Mouse (Mus musculus): ENCODE measurements around the gene Stk38. TPM values are rescaled to one million over a fixed set of nuclear protein-coding genes. Genes with fewer than 3 reads are reported as not detected.

The Stk38 gene
- polyA plus RNA-seq, 1 experiment from 2014 or later: 51.0 TPM

DNA sequence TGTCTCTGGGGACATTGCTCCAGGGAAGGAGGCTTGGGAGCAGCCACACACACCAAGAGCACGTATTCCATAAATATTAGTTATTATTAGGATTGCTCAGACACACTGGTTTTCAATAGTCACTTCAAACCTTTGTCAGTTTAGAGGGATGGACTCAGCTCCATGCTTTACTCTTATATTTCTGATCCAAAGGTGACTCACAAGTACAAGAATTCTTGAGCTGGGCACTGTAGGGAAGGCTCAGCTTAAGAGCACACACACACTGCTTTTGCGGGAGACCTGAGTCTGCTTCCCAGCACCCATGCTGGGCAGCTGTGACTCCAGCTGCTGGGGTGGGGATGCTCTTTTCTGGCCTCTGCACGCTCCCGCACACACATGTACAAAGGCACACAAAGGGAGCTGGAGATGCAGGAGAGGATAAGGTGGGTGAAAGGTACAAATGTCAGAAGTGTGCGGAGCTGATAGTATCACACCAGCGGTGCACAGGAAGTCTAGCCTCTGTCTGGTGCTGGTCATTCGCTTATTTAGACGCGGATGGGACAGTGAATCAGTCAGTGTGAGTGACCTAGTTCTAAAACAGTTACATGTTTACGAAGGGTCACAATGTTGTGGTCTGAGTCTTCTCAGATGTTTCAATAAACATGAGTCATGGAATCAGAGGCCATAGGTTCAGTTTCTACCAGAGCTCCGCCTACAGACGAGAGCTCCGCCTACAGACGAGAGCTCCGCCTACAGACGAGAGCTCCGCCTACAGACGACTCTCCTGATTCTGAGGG lies 76.2 kb downstream of the Stk38 start:
- no peak for ATAC-seq (ENCODE audit: low read depth)

DNA sequence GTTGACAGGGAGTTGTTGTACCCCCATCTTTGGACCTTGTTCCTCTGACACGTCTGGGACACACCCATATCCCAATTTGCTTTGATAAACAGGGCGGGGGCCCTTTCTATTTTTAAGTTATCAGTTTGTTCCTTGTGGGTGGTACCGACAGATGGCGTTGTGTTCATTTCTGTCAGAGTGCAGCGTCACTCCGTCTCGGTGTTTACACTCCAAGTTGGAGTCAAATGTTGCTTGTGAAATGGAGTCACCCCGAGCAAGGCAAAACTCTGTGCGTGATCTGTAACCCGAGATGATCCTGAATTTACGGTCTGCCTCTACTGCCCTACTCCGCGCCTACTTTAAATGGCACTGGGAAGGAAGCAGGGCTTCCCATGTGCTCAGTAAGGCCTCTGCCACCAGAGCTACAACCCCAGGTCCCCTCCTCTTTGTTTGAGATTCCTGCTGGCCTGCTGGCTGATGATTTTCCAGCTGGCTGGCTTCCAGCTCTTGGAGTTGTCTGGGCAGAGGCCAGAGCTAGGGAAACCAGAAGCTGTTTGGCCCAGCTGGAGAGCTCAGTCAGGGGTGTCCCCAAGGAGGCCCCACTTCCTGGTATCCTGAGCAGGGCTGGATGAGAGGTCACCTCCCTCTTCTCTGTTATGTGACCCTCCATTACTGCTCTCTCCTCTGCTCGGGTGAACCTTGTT lies 77.3 kb downstream of the Stk38 start:
- Histone ChIP-seq H3K4me1 (ENCODE audit: control insufficient read depth, low read depth, low read length) (peaks cover 40% of the 10 kb centered on the region), H3K36me3 (ENCODE audit: control insufficient read depth, insufficient read depth) (no peaks in the 10 kb centered on the region), H3K9ac (ENCODE audit: low read depth, low read length) (peak overlapping the region; percentile 73), H3K27ac (ENCODE audit: low read length) (peak overlapping the region; percentile 96), H3K9me3 (replicated peaks; ENCODE audit: control insufficient read depth, low read length) (no peaks in the 10 kb centered on the region), H3K4me2 (ENCODE audit: low read depth, low read length) (peak overlapping the region; percentile 52), H3K4me3 (ENCODE audit: low read depth, low read length) (peak overlapping the region; percentile 35), H3K27me3 (ENCODE audit: control insufficient read depth, insufficient read depth, low read depth, low read length) (no peaks in the 10 kb centered on the region)
- peak; percentile 84 for ATAC-seq (ENCODE audit: low read depth)
- 9% methylated on average over 14 of the region's 14 CpGs for WGBS (ENCODE audit: insufficient replicate concordance)

More for the DNA sequence above, 76.2 kb downstream of the Stk38 start:
- no peaks in the 10 kb centered on the region for H3K9me3 ChIP-seq (replicated peaks; ENCODE audit: control insufficient read depth, low read length)
- H3K4me1 ChIP-seq (ENCODE audit: control insufficient read depth, low read depth, low read length): peaks cover 48% of the 10 kb centered on the region
- H3K4me3 ChIP-seq (ENCODE audit: low read depth, low read length): no peak overlapping the region
- no peaks in the 10 kb centered on the region for H3K27me3 ChIP-seq (ENCODE audit: control insufficient read depth, insufficient read depth, low read depth, low read length)
- H3K4me2 ChIP-seq (ENCODE audit: low read depth, low read length): no peak overlapping the region
- WGBS (ENCODE audit: insufficient replicate concordance): 82% methylated on average over 18 of the region's 18 CpGs
- 0 out of 2 replicates have a peak overlapping the region, but pooled peaks have one; percentile 3 for H3K9ac ChIP-seq (ENCODE audit: low read depth, low read length)
- H3K27ac ChIP-seq (ENCODE audit: low read length): peak overlapping the region; percentile 96
- H3K36me3 ChIP-seq (ENCODE audit: control insufficient read depth, insufficient read depth): no peaks in the 10 kb centered on the region

DNA sequence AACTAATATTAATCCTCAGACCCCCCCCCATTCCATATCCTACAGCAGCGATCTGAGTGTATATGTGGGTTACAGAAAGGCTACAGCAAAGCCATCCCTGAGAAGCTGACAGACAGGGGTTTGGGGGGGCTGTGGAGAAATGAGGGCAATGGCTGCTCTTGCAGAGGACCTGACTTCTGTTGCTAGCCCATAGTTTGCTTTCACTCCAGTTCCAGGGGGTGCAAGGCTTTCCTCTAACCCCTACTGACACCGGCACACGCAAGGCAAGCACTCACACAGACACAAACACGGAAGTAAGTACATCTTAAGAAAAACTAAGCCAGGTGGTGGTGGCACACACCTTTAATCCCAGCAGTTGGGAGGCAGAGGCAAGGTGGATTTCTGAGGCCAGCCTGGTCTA lies 78.4 kb downstream of the Stk38 start:
- no peaks in the 10 kb centered on the region for H3K36me3 ChIP-seq (ENCODE audit: control insufficient read depth, insufficient read depth)
- no peak for ATAC-seq (ENCODE audit: low read depth)
- peak overlapping the region; percentile 33 for H3K9ac ChIP-seq (ENCODE audit: low read depth, low read length)
- H3K4me1 ChIP-seq (ENCODE audit: control insufficient read depth, low read depth, low read length): peaks cover 40% of the 10 kb centered on the region
- H3K9me3 ChIP-seq (replicated peaks; ENCODE audit: control insufficient read depth, low read length): no peaks in the 10 kb centered on the region
- no peaks in the 10 kb centered on the region for H3K27me3 ChIP-seq (ENCODE audit: control insufficient read depth, insufficient read depth, low read depth, low read length)
- no peak overlapping the region for H3K4me2 ChIP-seq (ENCODE audit: low read depth, low read length)
- 81% methylated on average over 4 of the region's 4 CpGs for WGBS (ENCODE audit: insufficient replicate concordance)
- H3K4me3 ChIP-seq (ENCODE audit: low read depth, low read length): no peak overlapping the region
- H3K27ac ChIP-seq (ENCODE audit: low read length): peak overlapping the region; percentile 96

DNA sequence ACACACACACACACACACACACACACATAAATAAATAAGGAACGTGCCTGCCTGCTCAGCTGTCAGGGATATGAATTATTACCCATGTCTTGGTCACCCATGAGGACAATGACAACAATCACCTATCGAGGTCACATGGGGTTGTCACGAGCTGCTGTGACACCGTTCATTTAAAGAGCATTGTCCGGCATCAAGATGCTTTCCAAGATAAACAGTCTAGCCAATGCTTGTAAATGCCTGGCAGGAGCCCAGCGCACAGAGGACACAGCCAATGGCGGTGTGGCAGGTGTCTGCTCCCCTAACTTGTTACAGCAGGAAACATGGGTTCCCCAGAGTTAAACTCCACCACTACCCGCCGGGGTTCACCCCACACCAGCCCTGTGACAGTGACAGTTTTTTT lies 79.8 kb downstream of the Stk38 start:
- no peaks in the 10 kb centered on the region for H3K27me3 ChIP-seq (ENCODE audit: control insufficient read depth, insufficient read depth, low read depth, low read length)
- 0 out of 2 replicates have a peak overlapping the region, but pooled peaks have one; percentile 12 for H3K27ac ChIP-seq (ENCODE audit: low read length)
- no peaks in the 10 kb centered on the region for H3K36me3 ChIP-seq (ENCODE audit: control insufficient read depth, insufficient read depth)
- no peaks in the 10 kb centered on the region for H3K9me3 ChIP-seq (replicated peaks; ENCODE audit: control insufficient read depth, low read length)
- no peak overlapping the region for H3K4me2 ChIP-seq (ENCODE audit: low read depth, low read length)
- no peak for ATAC-seq (ENCODE audit: low read depth)
- H3K4me3 ChIP-seq (ENCODE audit: low read depth, low read length): no peak overlapping the region
- 66% methylated on average over 9 of the region's 9 CpGs for WGBS (ENCODE audit: insufficient replicate concordance)
- H3K4me1 ChIP-seq (ENCODE audit: control insufficient read depth, low read depth, low read length): peaks cover 40% of the 10 kb centered on the region
- no peak overlapping the region for H3K9ac ChIP-seq (ENCODE audit: low read depth, low read length)

DNA sequence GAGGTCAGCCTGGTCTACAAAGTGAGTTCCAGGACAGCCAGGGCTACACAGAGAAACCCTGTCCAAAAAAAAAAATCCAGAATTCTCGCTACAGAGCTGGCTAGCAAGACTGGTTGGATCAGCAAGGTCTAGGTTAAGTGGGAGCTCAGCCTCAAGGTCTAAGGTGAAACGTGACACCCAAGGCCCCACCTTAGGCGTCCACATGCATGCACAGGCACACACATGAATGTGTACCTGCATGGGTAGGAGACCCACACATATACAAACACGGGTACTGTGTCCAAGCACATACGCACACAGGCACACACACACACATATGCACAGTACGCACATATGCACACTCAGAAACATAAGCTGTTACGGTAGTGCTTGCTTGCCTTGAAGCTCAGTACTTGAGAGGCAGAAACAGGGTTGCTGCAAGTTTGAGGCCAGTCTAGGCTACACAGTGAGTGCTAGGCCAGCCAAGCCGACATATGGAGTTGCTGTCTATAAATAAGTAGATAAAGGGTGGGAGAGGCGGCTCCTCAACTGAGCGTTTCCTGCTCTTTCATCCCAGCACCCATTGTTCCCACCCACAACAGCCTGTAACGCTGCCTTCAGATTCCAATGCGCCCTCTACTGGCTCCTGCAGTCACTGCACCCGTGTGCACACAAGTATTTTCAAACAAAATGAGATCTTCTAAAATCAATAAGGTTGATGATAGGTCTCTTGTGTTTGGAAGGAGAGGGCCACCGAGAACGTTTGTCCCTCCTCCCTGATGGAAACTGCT lies 80.7 kb downstream of the Stk38 start:
- no peak overlapping the region for H3K4me3 ChIP-seq (ENCODE audit: low read depth, low read length)
- WGBS (ENCODE audit: insufficient replicate concordance): 36% methylated on average over 15 of the region's 15 CpGs
- no peak for ATAC-seq (ENCODE audit: low read depth)
- H3K4me1 ChIP-seq (ENCODE audit: control insufficient read depth, low read depth, low read length): peaks cover 40% of the 10 kb centered on the region
- no peaks in the 10 kb centered on the region for H3K36me3 ChIP-seq (ENCODE audit: control insufficient read depth, insufficient read depth)
- H3K27ac ChIP-seq (ENCODE audit: low read length): peak overlapping the region; percentile 65
- H3K9ac ChIP-seq (ENCODE audit: low read depth, low read length): no peak overlapping the region
- no peaks in the 10 kb centered on the region for H3K9me3 ChIP-seq (replicated peaks; ENCODE audit: control insufficient read depth, low read length)
- no peaks in the 10 kb centered on the region for H3K27me3 ChIP-seq (ENCODE audit: control insufficient read depth, insufficient read depth, low read depth, low read length)
- no peak overlapping the region for H3K4me2 ChIP-seq (ENCODE audit: low read depth, low read length)

DNA sequence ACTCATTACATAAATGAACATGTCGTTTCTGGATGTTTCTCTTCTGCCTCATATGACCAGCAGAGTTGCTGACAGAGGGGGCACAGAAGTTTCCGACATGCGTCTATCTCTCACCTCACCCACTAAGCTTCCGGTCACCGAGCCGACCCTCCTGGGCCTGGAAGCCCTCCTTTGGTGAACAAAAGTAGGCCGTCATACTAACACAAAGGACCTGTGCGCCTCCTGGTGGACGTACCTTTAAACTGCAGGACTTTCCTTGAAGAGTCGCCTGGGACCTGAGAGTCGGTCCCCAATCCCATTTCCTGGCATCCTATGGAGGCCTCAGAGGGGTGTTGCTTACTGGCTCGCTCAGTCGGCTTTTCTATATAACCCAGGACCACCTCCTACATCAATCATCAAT lies 81.4 kb downstream of the Stk38 start:
- H3K4me1 ChIP-seq (ENCODE audit: control insufficient read depth, low read depth, low read length): peaks cover 35% of the 10 kb centered on the region

DNA sequence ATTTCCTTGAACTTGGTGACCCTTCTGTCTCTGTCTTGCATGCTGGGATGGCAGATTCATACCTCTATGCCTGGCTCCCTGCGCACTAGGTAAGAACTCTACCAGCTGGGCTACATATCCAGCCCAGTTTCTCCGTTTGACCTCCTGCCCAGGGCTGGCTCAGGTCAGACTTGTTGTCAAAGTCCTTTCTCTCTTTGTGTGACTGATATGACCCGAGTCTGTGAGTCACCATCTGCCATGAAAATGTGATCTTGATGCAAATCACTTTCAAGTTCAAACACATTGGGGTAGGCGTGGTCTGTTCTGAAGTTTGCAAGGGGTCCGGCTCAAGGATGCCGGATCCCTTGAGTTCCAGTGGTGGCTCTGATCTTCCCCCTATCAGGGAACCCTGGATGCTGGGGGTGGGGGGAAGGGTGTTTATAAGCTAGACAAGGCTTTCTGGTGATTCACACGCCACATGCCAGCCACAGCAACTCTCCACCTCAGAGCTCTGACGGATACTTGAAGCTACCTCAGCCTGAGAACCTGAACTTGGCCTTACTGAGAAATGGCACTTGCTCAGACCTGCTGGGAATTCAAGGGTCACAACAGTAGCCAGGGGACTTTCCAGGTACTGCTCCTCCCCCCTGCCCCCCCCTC lies 82.7 kb downstream of the Stk38 start:
- WGBS (ENCODE audit: insufficient replicate concordance): 76% methylated on average over 8 of the region's 8 CpGs
- no peaks in the 10 kb centered on the region for H3K36me3 ChIP-seq (ENCODE audit: control insufficient read depth, insufficient read depth)
- no peak overlapping the region for H3K9ac ChIP-seq (ENCODE audit: low read depth, low read length)
- ATAC-seq (ENCODE audit: low read depth): no peak
- H3K27me3 ChIP-seq (ENCODE audit: control insufficient read depth, insufficient read depth, low read depth, low read length): no peaks in the 10 kb centered on the region
- H3K4me3 ChIP-seq (ENCODE audit: low read depth, low read length): no peak overlapping the region
- no peak overlapping the region for H3K4me2 ChIP-seq (ENCODE audit: low read depth, low read length)
- no peaks in the 10 kb centered on the region for H3K9me3 ChIP-seq (replicated peaks; ENCODE audit: control insufficient read depth, low read length)
- H3K27ac ChIP-seq (ENCODE audit: low read length): no peak overlapping the region
- H3K4me1 ChIP-seq (ENCODE audit: control insufficient read depth, low read depth, low read length): peaks cover 26% of the 10 kb centered on the region

More for the DNA sequence above, 81.4 kb downstream of the Stk38 start:
- no peaks in the 10 kb centered on the region for H3K9me3 ChIP-seq (replicated peaks; ENCODE audit: control insufficient read depth, low read length)
- no peak overlapping the region for H3K27ac ChIP-seq (ENCODE audit: low read length)
- no peak overlapping the region for H3K4me3 ChIP-seq (ENCODE audit: low read depth, low read length)
- no peak overlapping the region for H3K4me2 ChIP-seq (ENCODE audit: low read depth, low read length)
- H3K9ac ChIP-seq (ENCODE audit: low read depth, low read length): no peak overlapping the region
- no peaks in the 10 kb centered on the region for H3K27me3 ChIP-seq (ENCODE audit: control insufficient read depth, insufficient read depth, low read depth, low read length)
- no peak for ATAC-seq (ENCODE audit: low read depth)
- 11% methylated on average over 13 of the region's 13 CpGs for WGBS (ENCODE audit: insufficient replicate concordance)
- no peaks in the 10 kb centered on the region for H3K36me3 ChIP-seq (ENCODE audit: control insufficient read depth, insufficient read depth)

DNA sequence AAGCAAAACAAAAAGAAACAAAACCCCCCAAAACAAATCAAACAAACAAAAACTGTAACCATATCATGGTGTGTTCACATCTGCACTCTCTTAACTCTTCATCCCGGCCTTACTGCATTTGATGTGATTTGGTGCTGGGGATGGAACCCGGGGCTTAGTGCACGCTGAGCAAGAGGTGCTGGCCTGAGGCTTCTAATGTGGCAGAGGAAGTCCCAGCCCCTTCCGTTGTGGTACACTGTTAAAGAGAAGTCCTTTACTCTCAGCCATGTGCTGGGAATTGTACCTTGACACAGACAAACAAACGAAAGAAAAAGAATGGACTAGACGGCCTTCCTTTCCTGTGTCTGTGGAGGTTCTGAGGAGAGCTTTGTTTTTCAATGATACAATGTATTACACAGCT lies 85.7 kb downstream of the Stk38 start:
- H3K27me3 ChIP-seq (ENCODE audit: control insufficient read depth, insufficient read depth, low read depth, low read length): no peaks in the 10 kb centered on the region
- no peak overlapping the region for H3K27ac ChIP-seq (ENCODE audit: low read length)
- H3K4me2 ChIP-seq (ENCODE audit: low read depth, low read length): no peak overlapping the region
- H3K4me1 ChIP-seq (ENCODE audit: control insufficient read depth, low read depth, low read length): peaks cover 9% of the 10 kb centered on the region
- H3K4me3 ChIP-seq (ENCODE audit: low read depth, low read length): no peak overlapping the region
- WGBS (ENCODE audit: insufficient replicate concordance): 15% methylated on average over 6 of the region's 6 CpGs
- H3K36me3 ChIP-seq (ENCODE audit: control insufficient read depth, insufficient read depth): no peaks in the 10 kb centered on the region
- H3K9ac ChIP-seq (ENCODE audit: low read depth, low read length): no peak overlapping the region
- H3K9me3 ChIP-seq (replicated peaks; ENCODE audit: control insufficient read depth, low read length): no peaks in the 10 kb centered on the region
- ATAC-seq (ENCODE audit: low read depth): no peak

Data from liver, embryonic 16.5 days (tissue).